Mouse (Mus musculus): Measurements from ENCODE around the gene Lcn2. TPM values are rescaled to one million over a fixed set of nuclear protein-coding genes. Genes with fewer than 3 reads are reported as not detected.

The Lcn2 gene
- polyA plus RNA-seq, 1 experiment: 0.19 TPM

GRCm38 (mm10) chr2:32396695-32397094 is 8.6 kb upstream of the Lcn2 start:
- H3K27me3 ChIP-seq (ENCODE audit: control insufficient read depth): no peaks in the 10 kb centered on the region
- TF ChIP-seq GATA1 (IDR thresholded peaks at IDR 0.05; ENCODE audit: low read length) (no peak), TAL1 (IDR thresholded peaks at IDR 0.05; ENCODE audit: low read length) (no peak)
- H3K4me3 ChIP-seq (replicated peaks): peak overlapping the region; percentile 87
- H3K9me3 ChIP-seq (ENCODE audit: control insufficient read depth, low read length): no peaks in the 10 kb centered on the region; the same call in 1 of the 2 replicates
- peaks cover 51% of the 10 kb centered on the region for H3K4me1 ChIP-seq (ENCODE audit: control insufficient read depth)
- peaks cover 24% of the 10 kb centered on the region for H3K36me3 ChIP-seq (ENCODE audit: control insufficient read depth)

- peaks cover 51% of the 10 kb centered on the region for H3K4me1 ChIP-seq (ENCODE audit: control insufficient read depth)
Measured at GRCm38 (mm10) chr2:32395946-32396621, 8.0 kb upstream of the Lcn2 start.

GRCm38 (mm10) chr2:32395484-32395945 is 7.5 kb upstream of the Lcn2 start, which contains the start of gene Ptges2:
Ptges2 (plus strand) TSS chr2:32395896.
- Histone ChIP-seq H3K36me3 (ENCODE audit: control insufficient read depth) (peaks cover 14% of the 10 kb centered on the region), H3K4me1 (ENCODE audit: control insufficient read depth) (peaks cover 47% of the 10 kb centered on the region), H3K27me3 (ENCODE audit: control insufficient read depth) (no peaks in the 10 kb centered on the region), H3K4me3 (replicated peaks) (peak within 1 kb of the TSS; percentile 87), H3K9me3 (ENCODE audit: control insufficient read depth, low read length) (no peaks in the 10 kb centered on the region; the same call in 1 of the 2 replicates)
- TF ChIP-seq GATA1 (IDR thresholded peaks at IDR 0.05; ENCODE audit: low read length): no peak
- TF ChIP-seq TAL1 (IDR thresholded peaks at IDR 0.05; ENCODE audit: low read length): no peak

More at GRCm38 (mm10) chr2:32395946-32396621, 8.0 kb upstream of the Lcn2 start:
- Histone ChIP-seq H3K36me3 (ENCODE audit: control insufficient read depth) (peaks cover 19% of the 10 kb centered on the region), H3K9me3 (ENCODE audit: control insufficient read depth, low read length) (no peaks in the 10 kb centered on the region; the same call in 1 of the 2 replicates), H3K4me3 (replicated peaks) (peak overlapping the region; percentile 87), H3K27me3 (ENCODE audit: control insufficient read depth) (no peaks in the 10 kb centered on the region)
- TF ChIP-seq TAL1 (IDR thresholded peaks at IDR 0.05; ENCODE audit: low read length) (no peak), GATA1 (IDR thresholded peaks at IDR 0.05; ENCODE audit: low read length) (no peak)

- peaks cover 42% of the 10 kb centered on the region for H3K4me1 ChIP-seq (ENCODE audit: control insufficient read depth)
- no peaks in the 10 kb centered on the region for H3K27me3 ChIP-seq (ENCODE audit: control insufficient read depth)
- H3K4me3 ChIP-seq (replicated peaks): peak overlapping the region; percentile 87
- H3K9me3 ChIP-seq (ENCODE audit: control insufficient read depth, low read length): no peaks in the 10 kb centered on the region; the same call in 1 of the 2 replicates
- no peak for TF ChIP-seq TAL1 (IDR thresholded peaks at IDR 0.05; ENCODE audit: low read length)
- TF ChIP-seq GATA1 (IDR thresholded peaks at IDR 0.05; ENCODE audit: low read length): no peak
- H3K36me3 ChIP-seq (ENCODE audit: control insufficient read depth): peaks cover 10% of the 10 kb centered on the region
Measured at GRCm38 (mm10) chr2:32394973-32395372, 6.9 kb upstream of the Lcn2 start.

GRCm38 (mm10) chr2:32392063-32392462 is 4.0 kb upstream of the Lcn2 start:
- H3K9me3 ChIP-seq (ENCODE audit: control insufficient read depth, low read length): no peaks in the 10 kb centered on the region; the same call in 1 of the 2 replicates
- no peaks in the 10 kb centered on the region; the same call in 1 of the 2 replicates for H3K27me3 ChIP-seq (ENCODE audit: control insufficient read depth)
- no peak for TF ChIP-seq GATA1 (IDR thresholded peaks at IDR 0.05; ENCODE audit: low read length)
- no peak for TF ChIP-seq TAL1 (IDR thresholded peaks at IDR 0.05; ENCODE audit: low read length)
- H3K4me1 ChIP-seq (ENCODE audit: control insufficient read depth): peaks cover 28% of the 10 kb centered on the region
- H3K36me3 ChIP-seq (ENCODE audit: control insufficient read depth): no peaks in the 10 kb centered on the region
- no peak overlapping the region for H3K4me3 ChIP-seq (replicated peaks)

- Histone ChIP-seq H3K27me3 (ENCODE audit: control insufficient read depth) (peaks cover under 1% of the 10 kb centered on the region; the same call in 1 of the 2 replicates), H3K4me1 (ENCODE audit: control insufficient read depth) (peaks cover 16% of the 10 kb centered on the region), H3K36me3 (ENCODE audit: control insufficient read depth) (no peaks in the 10 kb centered on the region), H3K9me3 (ENCODE audit: control insufficient read depth, low read length) (no peaks in the 10 kb centered on the region; the same call in 1 of the 2 replicates), H3K4me3 (replicated peaks) (no peak overlapping the region)
- TF ChIP-seq TAL1 (IDR thresholded peaks at IDR 0.05; ENCODE audit: low read length): no peak
- no peak for TF ChIP-seq GATA1 (IDR thresholded peaks at IDR 0.05; ENCODE audit: low read length)
Measured at GRCm38 (mm10) chr2:32390871-32391270, 2.8 kb upstream of the Lcn2 start.

GRCm38 (mm10) chr2:32389157-32389556 is 1.1 kb upstream of the Lcn2 start:
- peaks cover 9% of the 10 kb centered on the region for H3K27me3 ChIP-seq (ENCODE audit: control insufficient read depth)
- H3K36me3 ChIP-seq (ENCODE audit: control insufficient read depth): no peaks in the 10 kb centered on the region
- H3K4me3 ChIP-seq (replicated peaks): no peak overlapping the region
- peaks cover under 1% of the 10 kb centered on the region for H3K4me1 ChIP-seq (ENCODE audit: control insufficient read depth)
- TF ChIP-seq TAL1 (IDR thresholded peaks at IDR 0.05; ENCODE audit: low read length) (no peak), GATA1 (IDR thresholded peaks at IDR 0.05; ENCODE audit: low read length) (no peak)
- H3K9me3 ChIP-seq (ENCODE audit: control insufficient read depth, low read length): no peaks in the 10 kb centered on the region; the same call in 1 of the 2 replicates

GRCm38 (mm10) chr2:32382689-32383088 is 5.4 kb downstream of the Lcn2 start:
- Histone ChIP-seq H3K27me3 (ENCODE audit: control insufficient read depth) (peaks cover 27% of the 10 kb centered on the region), H3K4me3 (replicated peaks) (no peak overlapping the region), H3K36me3 (ENCODE audit: control insufficient read depth) (peaks cover 29% of the 10 kb centered on the region), H3K9me3 (ENCODE audit: control insufficient read depth, low read length) (no peaks in the 10 kb centered on the region), H3K4me1 (ENCODE audit: control insufficient read depth) (peaks cover 42% of the 10 kb centered on the region)
- TF ChIP-seq TAL1 (IDR thresholded peaks at IDR 0.05; ENCODE audit: low read length) (no peak), GATA1 (IDR thresholded peaks at IDR 0.05; ENCODE audit: low read length) (no peak)

GRCm38 (mm10) chr2:32381775-32382223 is 6.3 kb downstream of the Lcn2 start, which contains the start of gene 1110008P14Rik:
1110008P14Rik (minus strand) TSS chr2:32381938.
- Histone ChIP-seq H3K36me3 (ENCODE audit: control insufficient read depth) (peaks cover 38% of the 10 kb centered on the region), H3K4me3 (replicated peaks) (peak within 1 kb of the TSS; percentile 81), H3K27me3 (ENCODE audit: control insufficient read depth) (peaks cover 27% of the 10 kb centered on the region), H3K9me3 (ENCODE audit: control insufficient read depth, low read length) (no peaks in the 10 kb centered on the region), H3K4me1 (ENCODE audit: control insufficient read depth) (peaks cover 42% of the 10 kb centered on the region)
- TF ChIP-seq TAL1 (IDR thresholded peaks at IDR 0.05; ENCODE audit: low read length): no peak
- no peak for TF ChIP-seq GATA1 (IDR thresholded peaks at IDR 0.05; ENCODE audit: low read length)
